Mouse (Mus musculus): ENCODE measurements around the gene Mef2a.

Gene Mef2a

DNA sequence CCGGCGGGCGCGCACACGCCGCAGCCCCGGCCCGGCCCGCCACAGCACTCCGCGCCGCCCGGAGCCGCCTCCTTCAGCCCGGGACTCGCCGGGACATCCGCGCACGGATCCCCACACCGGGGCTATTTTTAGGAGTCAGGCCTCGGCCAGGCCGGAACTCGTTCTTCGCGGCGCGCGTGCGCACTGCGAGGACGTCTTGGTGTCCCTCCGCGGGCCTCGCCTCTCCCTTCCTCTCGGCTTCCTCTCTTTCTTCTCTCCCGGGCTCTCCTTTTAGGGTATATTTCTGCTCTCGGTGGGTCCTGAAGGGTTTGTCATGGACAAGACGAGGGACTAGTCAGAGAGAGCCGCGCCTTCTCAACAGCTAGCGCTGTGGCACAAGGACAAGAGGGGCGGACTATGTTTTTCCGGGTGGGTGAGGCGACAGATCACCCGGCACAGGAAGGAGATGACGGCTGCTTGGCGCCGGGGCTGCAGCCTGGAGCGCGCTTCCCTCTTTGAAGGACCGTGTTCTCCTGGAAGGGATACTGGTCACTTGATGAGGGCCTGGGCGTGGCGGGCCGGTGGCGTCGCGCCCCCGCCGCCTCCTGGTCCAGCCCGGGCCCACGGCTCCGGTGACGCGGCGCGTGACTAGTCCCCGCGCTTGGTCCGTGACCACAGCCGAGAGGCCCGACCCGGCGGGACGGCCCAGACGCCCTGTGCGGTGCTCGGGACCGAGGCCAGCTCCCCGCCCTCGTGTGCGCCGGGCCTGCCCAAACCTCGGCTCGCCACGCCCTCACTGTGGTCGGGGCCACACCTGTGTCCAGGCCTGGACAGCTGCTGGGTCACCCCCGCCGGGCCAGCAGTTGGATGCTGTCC is at the start of gene Mef2a:
Gene Mef2a (minus strand): TSS at position 130 of the 855 bp plus-strand sequence.
- peak; percentile 91 for DNase-seq (ENCODE audit: low spot score)

DNA sequence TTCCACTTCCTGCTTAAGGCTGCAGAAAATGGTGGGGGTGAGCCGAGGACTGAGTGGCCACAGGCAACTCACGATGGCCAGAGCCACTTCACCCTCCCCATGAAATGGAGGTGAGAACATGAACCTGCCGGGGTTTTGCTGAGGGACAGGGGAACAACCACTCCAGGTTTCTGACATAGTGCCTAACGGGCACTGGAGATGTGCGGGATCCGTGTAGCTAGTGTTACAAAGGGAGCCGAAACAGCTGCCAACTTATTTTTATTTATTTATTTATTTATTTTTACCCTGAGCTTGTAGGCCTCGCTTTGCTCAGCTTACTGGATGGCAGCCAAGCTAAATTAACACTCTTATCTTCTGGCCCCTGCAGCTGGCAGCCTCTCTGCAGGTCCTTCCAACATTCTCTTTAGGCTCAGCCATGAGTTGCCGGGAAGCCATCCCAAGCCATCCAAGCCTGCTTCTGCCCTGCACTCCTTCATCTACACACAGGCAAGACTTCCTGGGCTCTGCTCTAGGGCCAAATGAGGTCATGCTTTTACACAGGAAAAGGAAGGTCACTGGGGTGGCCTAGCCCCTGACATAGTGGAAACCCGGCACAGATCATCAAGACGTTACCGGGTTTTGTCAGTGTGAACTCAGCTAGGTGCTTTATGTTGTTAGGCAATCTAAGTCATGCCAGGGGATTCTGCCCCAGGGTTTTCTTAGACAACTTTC is 49.0 kb upstream of the Mef2a start:
- peak; percentile 80 for DNase-seq (ENCODE audit: low spot score)

DNA sequence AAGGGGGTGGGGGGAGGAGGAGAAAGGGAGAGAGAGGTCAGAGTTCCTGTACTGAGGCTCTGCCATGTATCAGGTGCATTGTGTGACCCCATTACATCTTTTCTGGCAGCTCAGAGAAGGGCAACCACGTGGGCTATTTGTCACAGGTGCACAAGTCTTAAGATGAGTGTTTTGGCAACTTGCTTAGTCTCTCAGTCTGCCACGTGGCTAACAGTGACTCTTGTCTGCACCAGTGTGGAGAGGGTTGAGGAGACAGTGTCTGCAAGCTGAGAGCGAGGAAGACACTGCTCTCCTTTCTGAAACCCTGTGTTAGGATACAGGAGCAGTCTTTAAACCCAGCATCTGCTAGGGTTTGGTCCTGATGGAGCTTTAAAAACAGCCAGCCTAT is 48.4 kb upstream of the Mef2a start:
- no peak for DNase-seq (ENCODE audit: low spot score)

DNA sequence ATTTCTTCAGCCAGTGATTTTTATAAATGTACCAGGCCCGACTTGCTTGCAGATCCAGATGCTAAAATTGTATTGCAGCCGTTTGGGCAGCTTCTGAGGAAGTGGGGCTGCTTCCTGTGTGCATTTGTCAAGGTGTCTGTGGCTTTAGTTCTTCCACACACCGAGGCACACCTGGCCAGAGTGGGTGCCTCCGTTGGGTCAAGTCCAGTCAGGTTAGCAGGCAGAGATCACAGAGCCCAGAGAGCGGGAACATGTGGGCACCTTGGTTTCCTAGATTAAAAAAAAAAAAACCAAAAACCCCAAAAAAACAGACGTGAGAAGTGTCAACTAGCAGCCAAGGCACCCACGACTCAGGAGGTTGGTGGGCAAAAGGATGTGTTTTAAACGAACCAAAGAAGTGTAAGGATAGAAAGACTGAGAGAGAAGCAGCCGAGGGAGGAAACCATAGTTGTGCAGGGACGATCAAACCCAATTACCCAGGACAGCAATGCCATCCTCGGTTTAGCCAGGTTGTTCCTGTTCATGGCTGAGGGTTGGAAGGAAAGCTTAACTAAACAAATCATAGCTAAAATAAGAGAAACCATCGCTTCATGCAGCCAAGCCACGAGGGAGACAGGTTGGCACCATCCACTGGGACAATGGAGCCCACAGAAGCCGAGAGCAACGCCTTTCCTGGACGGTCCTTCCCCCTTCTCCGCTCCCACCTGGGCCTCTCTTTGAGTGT is 47.1 kb upstream of the Mef2a start:
- DNase-seq (ENCODE audit: low spot score), result no peak

DNA sequence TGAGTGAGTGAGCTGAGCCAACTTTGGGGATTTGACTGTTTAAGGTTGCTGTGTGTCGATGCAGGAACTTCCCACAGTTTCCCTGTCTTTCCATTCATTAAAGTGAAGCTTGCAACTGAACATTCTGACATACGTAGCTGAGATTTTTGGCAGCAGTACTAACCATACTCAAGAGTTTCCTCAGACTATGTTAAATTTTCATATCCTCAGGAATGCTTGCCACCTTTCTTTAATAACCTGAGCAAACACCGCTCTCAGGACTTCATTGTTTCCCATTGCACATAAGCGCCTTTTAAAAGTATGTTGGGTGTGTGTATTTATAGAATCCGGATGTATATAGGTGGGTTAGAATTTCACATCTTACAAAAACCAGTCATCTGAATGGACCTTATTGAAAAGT is 45.5 kb upstream of the Mef2a start:
- no peak for DNase-seq (ENCODE audit: low spot score)

DNA sequence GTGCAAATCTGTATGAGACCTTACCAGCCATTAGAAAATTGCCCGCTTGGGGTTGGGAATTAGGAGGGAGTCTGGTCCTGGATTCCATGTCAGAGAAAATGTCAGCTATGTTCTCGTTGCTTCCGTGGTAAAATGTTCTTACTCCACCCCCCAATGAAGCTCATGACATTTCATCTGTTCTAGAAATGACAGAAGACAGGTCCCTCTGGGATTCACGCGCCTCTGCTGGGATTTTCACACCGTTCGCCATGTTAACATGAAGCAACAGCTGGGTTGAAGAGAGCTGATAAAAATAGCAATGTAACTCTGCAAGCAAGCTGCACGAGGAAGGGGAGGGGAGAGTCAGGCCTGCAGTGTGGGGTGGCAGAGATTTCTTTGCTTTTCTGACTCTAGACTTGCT is 42.1 kb upstream of the Mef2a start:
- peak; percentile 65 for DNase-seq (ENCODE audit: low spot score)

DNA sequence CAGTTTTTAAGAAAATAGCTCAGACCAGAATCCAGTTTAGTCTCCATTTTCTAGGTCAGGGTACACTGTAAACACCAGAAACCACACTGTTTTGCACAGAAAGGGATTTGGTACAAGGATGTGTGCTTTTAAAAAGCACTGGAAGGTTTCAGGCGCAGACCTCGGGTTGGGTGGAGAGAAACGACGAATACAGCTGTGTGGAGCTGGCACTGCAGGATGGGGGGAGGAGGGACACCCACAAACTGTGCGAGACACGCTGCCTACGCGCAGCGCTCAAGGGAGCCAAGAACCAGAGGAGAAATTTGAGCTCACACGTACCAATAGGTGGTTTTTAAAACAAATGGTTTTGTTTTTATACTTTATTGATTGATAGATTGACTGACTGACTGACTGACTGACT is 40.0 kb upstream of the Mef2a start:
- no peak for DNase-seq (ENCODE audit: low spot score)

DNA sequence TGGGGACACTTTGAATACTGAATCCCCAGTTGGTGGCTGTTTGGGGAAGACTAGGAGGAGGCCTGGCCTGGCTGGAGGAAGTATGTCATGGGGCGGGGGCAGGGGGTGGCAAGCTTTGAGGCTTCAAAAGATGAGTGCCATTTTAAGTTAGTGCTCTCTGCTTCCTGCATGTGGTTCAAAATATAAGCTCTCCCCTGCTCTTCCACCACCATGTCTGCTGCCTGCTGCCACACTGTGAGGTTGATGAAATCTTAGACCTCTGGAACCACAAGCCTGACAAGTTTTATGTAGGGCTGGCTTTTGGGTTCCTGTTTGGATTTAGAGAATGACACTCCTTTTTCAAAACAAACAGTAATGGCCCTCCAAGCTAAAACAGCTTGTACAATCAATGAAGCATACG is 34.4 kb upstream of the Mef2a start:
- no peak for DNase-seq (ENCODE audit: low spot score)

DNA sequence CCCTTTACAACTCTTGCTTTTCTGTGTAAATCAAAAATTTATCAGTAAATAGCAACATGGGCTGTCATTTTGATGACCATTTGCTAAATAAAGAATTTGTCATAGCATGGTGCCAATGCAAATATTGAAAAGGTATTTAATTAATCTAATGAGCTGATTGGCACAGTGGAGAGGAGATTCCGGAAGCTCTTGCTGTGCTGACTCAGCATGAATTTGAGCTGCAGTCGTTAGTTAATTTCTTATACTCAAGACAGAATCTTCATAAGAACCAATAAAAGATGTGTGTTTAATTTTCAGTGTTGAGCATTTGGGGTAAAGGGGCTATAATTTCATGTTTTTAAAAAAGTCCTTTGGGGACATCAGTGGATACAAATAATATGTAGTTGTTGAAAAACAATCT is 31.5 kb upstream of the Mef2a start:
- no peak for DNase-seq (ENCODE audit: low spot score)

DNA sequence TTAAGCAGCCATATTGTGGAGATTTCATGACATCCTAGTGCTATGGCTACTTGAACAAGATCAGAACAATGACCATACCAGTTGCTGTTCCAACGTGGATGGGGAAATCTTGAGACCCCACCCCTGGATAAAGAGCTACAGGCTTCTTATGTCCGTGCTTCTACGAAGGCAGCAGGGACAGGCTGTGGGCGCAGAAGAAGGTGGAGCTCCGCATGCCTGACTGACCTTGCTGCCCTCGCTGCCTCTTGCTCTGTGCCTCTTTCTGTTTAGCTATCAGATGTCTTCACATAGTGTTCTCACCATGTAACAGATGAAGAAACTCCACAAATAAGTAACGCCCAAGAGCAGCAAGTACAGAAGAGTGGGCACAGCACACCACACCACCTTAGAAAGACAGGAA is 29.7 kb upstream of the Mef2a start:
- DNase-seq (ENCODE audit: low spot score), result no peak

DNA sequence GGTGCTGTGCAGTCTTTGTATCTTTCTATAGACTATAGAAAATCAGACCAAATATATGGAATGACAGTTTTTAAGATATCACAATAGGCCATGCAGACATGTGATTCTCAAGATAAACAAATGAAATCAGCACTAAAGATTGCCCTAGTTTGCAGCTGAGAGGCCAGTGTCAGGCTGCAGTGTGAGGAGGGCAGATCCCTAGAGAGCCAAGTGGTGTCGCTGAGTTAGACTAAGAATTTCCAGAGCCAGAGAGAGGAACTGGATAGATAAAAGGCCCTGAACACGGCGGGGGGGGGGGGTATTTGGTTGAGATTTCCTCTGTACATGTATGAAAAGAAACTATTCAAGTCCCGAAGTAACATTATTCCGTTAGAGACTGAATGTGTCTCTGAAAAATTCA is 28.7 kb upstream of the Mef2a start:
- DNase-seq (ENCODE audit: low spot score), result peak; percentile 24

DNA sequence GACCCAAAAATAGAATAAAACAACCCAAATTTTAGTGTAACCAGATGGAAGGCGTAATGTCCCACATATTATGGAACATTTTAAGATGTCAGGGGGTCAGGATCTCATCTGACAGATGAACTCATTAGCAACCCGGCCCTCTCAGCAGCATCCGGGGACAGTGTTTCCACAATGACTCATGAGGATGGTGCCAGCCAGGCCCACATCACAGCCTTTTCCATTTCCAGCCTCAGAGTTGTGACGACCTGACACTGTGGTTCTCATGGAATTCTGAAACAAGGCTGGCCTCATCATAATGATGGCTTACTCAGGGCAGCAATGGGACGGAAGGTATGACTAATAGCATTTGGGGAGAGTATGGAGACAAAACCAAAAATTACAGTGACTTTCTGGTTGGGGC is 18.1 kb upstream of the Mef2a start:
- no peak for DNase-seq (ENCODE audit: low spot score)

DNA sequence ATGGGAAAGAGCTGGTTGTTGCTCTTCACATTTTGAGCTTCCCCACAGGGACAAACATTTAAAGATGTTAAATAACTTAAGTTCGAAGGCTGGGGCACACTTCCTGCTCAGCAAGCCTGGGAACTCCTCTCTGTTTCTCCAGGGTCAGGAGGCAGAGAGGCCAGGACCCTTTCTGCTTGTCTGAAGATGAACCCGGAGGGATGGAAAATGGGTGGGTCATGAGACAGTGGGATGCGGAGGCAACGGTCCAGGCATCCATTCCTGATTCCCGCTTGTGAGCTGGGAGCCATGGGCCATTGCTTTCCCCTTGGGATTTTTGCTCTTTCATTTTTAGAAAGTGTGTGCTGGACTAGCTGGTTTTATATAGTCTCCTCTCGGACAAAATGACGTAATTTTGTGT is 17.4 kb upstream of the Mef2a start:
- DNase-seq (ENCODE audit: low spot score), result no peak

DNA sequence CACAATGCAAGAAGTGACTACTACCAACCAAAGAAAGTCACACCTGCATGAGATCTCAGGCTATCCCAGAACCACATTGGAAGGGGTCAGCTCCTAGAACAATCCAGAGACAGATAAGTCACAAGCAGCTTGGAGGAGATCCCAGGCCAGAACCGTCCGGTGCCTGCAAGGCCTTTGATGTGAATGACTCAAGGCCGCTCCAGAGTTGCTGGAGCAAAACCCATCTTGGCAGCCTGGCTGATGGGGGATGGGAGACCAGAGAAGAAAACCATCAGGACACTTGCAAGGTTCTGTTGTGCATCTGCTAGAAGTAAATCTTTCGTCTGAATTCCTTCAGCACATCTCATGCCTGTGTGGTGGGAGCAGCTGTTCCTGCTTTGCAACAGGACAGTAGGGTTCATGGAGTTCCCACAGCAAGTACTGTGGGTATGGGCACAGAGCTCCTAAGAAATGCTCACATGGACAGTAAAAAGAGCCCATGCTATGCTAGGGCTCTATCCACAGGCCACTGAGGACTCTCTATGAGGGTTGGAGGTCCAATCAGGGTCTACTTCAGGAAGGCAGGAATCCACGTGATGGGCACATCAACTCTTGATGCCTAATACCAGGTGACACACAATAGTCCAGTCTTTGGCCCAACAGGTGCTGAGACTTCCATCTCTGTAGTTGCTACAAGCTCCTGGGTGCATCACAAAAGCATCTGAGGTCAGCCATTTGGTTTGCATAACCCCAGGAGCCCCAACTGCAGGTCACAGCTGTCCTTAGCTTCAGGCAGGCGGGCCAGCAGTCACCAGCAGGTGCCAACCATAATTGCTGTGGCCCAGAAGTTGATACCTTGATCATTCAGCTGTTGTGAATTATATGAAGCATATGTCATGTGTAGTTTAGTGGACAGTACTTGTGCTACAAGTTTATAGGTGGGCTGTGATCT is 12.5 kb upstream of the Mef2a start:
- peak; percentile 35 for DNase-seq (ENCODE audit: low spot score)

DNA sequence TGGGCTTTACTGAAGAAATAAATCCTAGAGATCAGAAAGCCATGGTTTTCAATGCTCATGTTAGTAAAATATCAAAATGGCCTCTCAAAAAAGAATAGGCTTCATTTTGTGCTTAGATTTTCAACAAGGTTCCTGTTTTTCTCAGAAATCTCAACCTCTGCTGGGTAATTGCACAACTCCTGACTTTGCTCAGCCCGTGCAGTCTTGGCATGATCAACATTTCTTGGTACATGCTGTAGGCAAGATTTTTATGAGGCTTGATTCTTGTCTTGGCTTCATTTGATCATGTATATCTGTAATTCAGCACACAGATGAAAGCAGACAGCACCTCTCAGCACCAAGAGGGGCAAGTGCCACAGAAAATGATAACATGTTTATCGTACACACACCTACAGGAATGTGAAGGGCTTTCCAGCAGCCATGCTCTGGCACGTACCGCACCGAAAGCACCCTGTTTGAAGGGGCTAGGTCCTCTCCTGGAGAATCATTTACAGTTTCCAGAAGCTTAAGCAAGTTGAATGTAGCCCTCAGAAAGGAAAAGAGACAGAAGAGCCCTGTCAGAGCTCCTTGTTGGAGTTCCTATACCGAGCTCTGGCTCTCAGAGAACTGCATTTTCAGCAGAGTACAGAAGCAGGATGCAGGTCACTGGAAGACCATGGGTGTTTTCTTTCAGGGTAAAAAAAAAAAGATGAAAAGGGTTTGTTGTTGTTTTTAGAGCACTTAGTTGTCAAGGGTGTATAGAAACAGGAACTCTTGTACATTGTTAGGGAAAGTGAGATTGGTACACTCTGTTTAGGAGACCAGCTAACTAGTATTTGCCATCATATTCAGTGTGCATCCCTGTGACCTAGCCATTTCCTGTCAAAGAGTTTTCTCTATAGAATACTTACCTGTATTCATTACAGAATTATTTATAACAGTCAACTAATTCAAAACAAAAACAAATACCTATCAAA is 7.8 kb upstream of the Mef2a start:
- DNase-seq (ENCODE audit: low spot score), result peak; percentile 53

DNA sequence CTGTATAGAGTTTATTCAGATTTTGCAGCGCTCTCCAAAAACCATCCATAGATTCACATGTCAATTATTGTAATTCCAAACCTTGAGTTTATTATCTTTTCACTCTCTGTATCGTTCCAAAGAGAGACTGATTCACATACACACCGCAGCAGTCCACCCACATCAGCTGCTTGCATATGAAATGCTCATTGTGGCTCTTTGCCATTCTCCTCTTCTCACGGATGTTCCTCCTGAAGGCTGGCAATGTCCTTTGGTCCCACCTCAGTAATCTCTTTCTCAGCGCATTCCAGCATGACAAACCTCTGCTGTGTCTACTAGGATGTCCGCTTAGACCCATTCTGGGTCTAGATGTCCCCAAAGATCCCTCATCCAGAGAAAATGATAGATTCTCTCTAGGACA is 4.1 kb upstream of the Mef2a start:
- no peak for DNase-seq (ENCODE audit: low spot score)

DNA sequence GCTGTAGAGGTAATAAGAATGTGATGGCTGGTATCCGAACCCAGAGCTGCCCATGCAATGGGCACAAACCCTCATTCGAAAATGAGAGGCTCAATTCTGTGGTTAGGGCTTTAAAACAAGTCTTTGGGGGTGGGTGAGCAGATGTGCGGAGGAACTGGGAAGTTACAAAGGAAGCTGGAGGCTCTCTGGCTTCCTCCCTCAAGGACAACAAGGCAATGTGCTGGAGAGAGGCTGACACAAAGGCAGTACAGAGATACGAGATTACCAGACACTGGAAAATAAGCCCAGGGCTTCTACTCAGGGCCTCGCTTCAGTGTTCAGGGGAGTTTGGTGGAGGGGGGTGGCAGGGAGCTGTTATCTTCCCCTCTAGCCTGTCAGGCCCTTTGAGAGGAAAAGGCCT is 1.3 kb upstream of the Mef2a start:
- DNase-seq (ENCODE audit: low spot score), result no peak

DNA sequence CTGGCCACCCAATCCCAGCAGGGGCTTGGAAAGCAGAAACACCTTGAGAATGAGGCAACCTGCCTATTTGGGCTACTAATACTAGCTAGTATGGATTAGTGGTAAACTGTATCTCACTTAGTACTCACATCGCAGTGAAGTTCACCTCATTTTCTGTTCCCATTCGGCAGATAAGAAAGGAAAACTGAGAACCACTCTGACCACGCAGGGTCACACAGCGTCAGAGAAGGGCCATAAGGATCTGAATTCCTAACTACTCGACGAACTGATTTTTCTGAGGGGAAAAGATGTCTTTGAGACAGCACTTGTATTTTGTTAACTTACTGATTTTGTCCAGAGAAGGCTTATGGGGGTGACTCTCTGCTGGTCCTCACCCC is 914 bp upstream of the Mef2a start:
- DNase-seq (ENCODE audit: low spot score), result no peak

DNA sequence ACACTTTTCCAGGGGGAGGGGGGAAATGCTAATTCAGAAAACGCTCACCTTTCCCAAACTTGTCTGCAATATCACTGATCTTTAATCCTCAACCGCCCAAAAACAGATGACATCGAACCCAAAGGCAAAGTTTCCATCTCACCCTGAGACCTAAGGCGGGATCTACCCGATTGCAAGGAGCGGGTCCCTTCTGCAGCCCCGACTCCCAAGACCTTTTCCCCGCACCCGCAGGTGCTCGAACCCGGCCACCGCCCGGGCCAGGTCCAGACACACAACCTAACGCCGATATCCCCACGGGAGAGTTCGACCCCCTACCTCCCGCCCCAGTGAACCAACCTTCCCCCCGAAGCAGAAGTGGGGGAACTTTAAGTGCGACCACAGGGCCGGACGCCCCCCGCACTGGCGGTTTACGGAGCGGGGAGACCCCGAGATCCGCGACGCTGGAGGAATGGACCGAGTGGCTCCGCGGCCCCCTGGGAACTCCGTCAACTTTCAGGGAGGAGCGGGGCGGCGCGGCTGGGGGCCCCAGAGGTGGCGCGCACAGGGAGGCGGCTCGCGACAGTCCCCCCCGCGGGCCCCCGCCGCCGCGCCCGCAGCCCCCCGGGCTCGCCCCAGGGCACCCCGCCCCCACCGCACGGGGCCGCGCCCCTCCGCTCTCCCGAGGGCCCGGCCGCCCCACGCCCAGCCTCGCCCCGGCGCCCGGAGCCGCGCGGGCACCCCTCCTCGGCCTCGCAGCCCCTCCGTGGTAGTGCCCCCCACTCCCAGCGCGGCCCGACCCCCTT is 576 bp downstream of the Mef2a start:
- DNase-seq (ENCODE audit: low spot score), result peak; percentile 30

DNA sequence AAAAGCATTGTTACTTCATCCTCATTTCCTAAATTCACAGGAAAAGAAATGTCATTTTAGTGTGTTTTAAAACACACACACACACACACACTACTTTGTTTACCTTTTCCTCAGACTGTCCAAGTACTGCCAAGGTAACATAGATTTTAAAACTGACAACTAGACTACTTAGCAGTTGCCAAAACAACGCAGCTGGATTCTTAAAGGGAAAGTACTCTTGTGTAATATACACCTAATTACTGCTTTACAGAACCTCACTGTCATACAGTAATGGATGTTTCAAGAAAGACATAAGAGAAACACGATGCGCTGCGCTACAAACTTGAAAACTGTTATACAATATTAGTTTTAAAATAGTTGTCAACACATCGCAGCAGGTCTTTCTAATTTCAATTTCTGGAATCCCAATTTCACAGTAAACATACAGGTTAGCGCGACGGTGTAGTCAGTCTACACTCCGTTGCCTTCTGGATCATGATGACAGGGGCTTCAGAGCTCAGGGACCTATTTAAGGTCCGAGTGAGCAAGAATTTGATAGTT is 1.2 kb downstream of the Mef2a start:
- peak; percentile 51 for DNase-seq (ENCODE audit: low spot score)

Measured in adipocyte (in vitro differentiated cells).